Mouse (Mus musculus): ENCODE results near the gene Prex1. TPM values are rescaled to one million over a fixed set of nuclear protein-coding genes. Genes with fewer than 3 reads are reported as not detected.
A peak's percentile ranks its signal among the peaks of the same experiment; 100 is the strongest.

Gene Prex1
- polyA plus RNA-seq, 1 experiment from 2014 or later, result 32.7 TPM

DNA sequence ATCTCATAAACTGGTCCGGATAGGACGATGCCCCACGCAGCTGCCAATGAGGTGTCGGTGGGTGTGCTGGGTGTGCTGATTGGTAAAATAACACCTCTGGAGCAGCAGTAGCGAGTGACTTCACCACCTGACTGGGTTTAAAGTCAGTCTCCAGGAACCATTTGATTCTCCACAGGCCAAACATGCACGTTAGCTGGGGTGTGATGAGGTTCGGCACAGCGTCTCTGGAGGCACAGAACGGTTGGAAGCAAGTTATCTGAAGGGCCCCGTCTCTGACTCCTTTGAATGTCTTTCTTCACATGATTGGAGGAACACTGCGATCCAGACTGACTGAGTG, 159.5 kb downstream of the Prex1 start:
- Histone ChIP-seq H3K4me2 (no peak overlapping the region), H3K36me3 (ENCODE audit: poor library complexity, severe bottlenecking) (no peaks in the 10 kb centered on the region), H3K4me3 (no peak overlapping the region), H3K4me1 (peaks cover 53% of the 10 kb centered on the region), H3K9ac (no peak overlapping the region), H3K27me3 (peaks cover 8% of the 10 kb centered on the region; the same call in 1 of the 2 replicates), H3K27ac (no peak overlapping the region), H3K9me3 (replicated peaks) (no peaks in the 10 kb centered on the region)
- WGBS, result 81% methylated on average over 11 of the region's 11 CpGs
- ATAC-seq, result no peak

GRCm38 (mm10) chr2:166553502-166554168, 160.0 kb downstream of the Prex1 start:
- H3K9me3 ChIP-seq (replicated peaks), result no peaks in the 10 kb centered on the region
- peaks cover 55% of the 10 kb centered on the region for H3K4me1 ChIP-seq
- WGBS, result 40% methylated on average over 18 of the region's 18 CpGs
- no peak overlapping the region for H3K27ac ChIP-seq
- no peak overlapping the region for H3K4me2 ChIP-seq
- H3K27me3 ChIP-seq, result peaks cover 8% of the 10 kb centered on the region; the same call in 1 of the 2 replicates
- ATAC-seq, result no peak
- H3K36me3 ChIP-seq (ENCODE audit: poor library complexity, severe bottlenecking), result no peaks in the 10 kb centered on the region
- no peak overlapping the region for H3K4me3 ChIP-seq
- H3K9ac ChIP-seq, result no peak overlapping the region

- ATAC-seq, result no peak
- H3K27ac ChIP-seq, result no peak overlapping the region
- H3K36me3 ChIP-seq (ENCODE audit: poor library complexity, severe bottlenecking), result no peaks in the 10 kb centered on the region
- H3K4me2 ChIP-seq, result no peak overlapping the region
- no peaks in the 10 kb centered on the region for H3K9me3 ChIP-seq (replicated peaks)
- WGBS, result 21% methylated on average over 6 of the region's 6 CpGs
- peaks cover 45% of the 10 kb centered on the region for H3K4me1 ChIP-seq
- peaks cover 8% of the 10 kb centered on the region; the same call in 1 of the 2 replicates for H3K27me3 ChIP-seq
- no peak overlapping the region for H3K4me3 ChIP-seq
- H3K9ac ChIP-seq, result no peak overlapping the region
Observed at GRCm38 (mm10) chr2:166552657-166553056, 161.0 kb downstream of the Prex1 start.

- Histone ChIP-seq H3K4me1 (peaks cover 44% of the 10 kb centered on the region), H3K27me3 (peaks cover 11% of the 10 kb centered on the region; the same call in 1 of the 2 replicates), H3K27ac (peak overlapping the region; percentile 27; the same call in 1 of the 2 replicates), H3K4me2 (no peak overlapping the region), H3K9ac (no peak overlapping the region), H3K9me3 (replicated peaks) (no peaks in the 10 kb centered on the region), H3K36me3 (ENCODE audit: poor library complexity, severe bottlenecking) (no peaks in the 10 kb centered on the region), H3K4me3 (no peak overlapping the region)
- ATAC-seq, result no peak
- 19% methylated on average over 15 of the region's 15 CpGs for WGBS
Observed at GRCm38 (mm10) chr2:166551831-166552498, 161.7 kb downstream of the Prex1 start.

- WGBS, result 65% methylated on average over 8 of the region's 8 CpGs
- Histone ChIP-seq H3K36me3 (ENCODE audit: poor library complexity, severe bottlenecking) (no peaks in the 10 kb centered on the region), H3K9ac (0 out of 2 replicates have a peak overlapping the region, but pooled peaks have one; percentile 30), H3K4me1 (peaks cover 49% of the 10 kb centered on the region), H3K27me3 (peaks cover 15% of the 10 kb centered on the region; the same call in 1 of the 2 replicates), H3K4me2 (no peak overlapping the region), H3K27ac (peak overlapping the region; percentile 79), H3K9me3 (replicated peaks) (no peaks in the 10 kb centered on the region), H3K4me3 (no peak overlapping the region)
- ATAC-seq, result peak; percentile 78
Observed at GRCm38 (mm10) chr2:166549871-166550270, 163.8 kb downstream of the Prex1 start.

DNA sequence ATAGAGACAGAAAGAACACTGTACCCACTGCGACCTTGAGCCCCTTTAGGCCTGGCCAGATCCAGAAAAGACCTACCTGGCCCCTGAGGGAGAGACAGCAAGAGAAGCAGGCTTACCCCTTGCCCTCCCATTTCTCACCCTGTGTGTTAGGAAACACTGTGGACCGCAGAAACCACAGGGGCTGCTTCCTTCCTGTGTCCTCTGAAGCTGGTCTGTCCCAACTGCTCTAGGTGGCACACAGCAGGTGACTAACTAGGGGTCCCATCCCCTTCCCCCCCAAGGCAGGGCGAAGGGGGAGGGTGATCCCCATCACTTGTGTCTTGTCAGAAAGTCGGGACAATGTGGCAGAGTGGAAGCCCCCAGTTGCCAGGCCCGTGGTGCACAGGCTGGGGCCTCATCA, 164.6 kb downstream of the Prex1 start:
- H3K4me2 ChIP-seq, result no peak overlapping the region
- H3K27me3 ChIP-seq, result peaks cover 17% of the 10 kb centered on the region
- no peaks in the 10 kb centered on the region for H3K9me3 ChIP-seq (replicated peaks)
- H3K9ac ChIP-seq, result no peak overlapping the region
- ATAC-seq, result no peak
- no peaks in the 10 kb centered on the region for H3K36me3 ChIP-seq (ENCODE audit: poor library complexity, severe bottlenecking)
- H3K27ac ChIP-seq, result no peak overlapping the region; the same call in 1 of the 2 replicates
- H3K4me1 ChIP-seq, result peaks cover 49% of the 10 kb centered on the region
- 82% methylated on average over 5 of the region's 5 CpGs for WGBS
- no peak overlapping the region for H3K4me3 ChIP-seq

DNA sequence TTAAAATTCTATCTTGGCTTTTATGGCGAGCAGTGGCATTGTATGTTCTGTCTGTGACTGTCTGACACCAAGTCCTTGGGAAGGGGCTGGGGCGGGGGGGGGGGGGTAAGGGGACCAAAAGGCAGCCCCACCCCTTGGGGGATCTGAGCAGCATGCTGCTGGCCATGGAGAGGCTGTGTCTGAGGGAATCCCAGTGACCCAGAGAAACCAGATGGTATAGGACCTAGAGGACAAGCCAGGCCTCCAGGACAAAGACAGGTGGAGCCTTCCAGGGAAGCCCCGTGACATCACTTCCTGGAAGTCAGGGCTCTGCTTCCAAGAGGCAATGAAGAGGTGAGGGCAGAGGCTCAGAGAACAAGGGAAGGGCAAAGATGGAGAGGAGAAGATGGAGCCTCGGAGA, 168.1 kb downstream of the Prex1 start:
- Histone ChIP-seq H3K36me3 (ENCODE audit: poor library complexity, severe bottlenecking) (no peaks in the 10 kb centered on the region), H3K4me1 (peaks cover 38% of the 10 kb centered on the region), H3K4me3 (no peak overlapping the region), H3K9ac (no peak overlapping the region), H3K4me2 (no peak overlapping the region), H3K27ac (no peak overlapping the region), H3K27me3 (peaks cover 23% of the 10 kb centered on the region), H3K9me3 (replicated peaks) (no peaks in the 10 kb centered on the region)
- 71% methylated on average over 4 of the region's 4 CpGs for WGBS
- no peak for ATAC-seq

- Histone ChIP-seq H3K27ac (no peak overlapping the region), H3K4me1 (peaks cover 29% of the 10 kb centered on the region), H3K27me3 (peaks cover 23% of the 10 kb centered on the region), H3K9ac (no peak overlapping the region), H3K9me3 (replicated peaks) (no peaks in the 10 kb centered on the region), H3K4me3 (no peak overlapping the region), H3K4me2 (no peak overlapping the region), H3K36me3 (ENCODE audit: poor library complexity, severe bottlenecking) (no peaks in the 10 kb centered on the region)
- no peak for ATAC-seq
- WGBS, result 61% methylated on average over 7 of the region's 7 CpGs
Observed at GRCm38 (mm10) chr2:166544575-166545251, 168.9 kb downstream of the Prex1 start.

- no peak overlapping the region for H3K27ac ChIP-seq
Observed at GRCm38 (mm10) chr2:166541112-166541928, 172.3 kb downstream of the Prex1 start.

DNA sequence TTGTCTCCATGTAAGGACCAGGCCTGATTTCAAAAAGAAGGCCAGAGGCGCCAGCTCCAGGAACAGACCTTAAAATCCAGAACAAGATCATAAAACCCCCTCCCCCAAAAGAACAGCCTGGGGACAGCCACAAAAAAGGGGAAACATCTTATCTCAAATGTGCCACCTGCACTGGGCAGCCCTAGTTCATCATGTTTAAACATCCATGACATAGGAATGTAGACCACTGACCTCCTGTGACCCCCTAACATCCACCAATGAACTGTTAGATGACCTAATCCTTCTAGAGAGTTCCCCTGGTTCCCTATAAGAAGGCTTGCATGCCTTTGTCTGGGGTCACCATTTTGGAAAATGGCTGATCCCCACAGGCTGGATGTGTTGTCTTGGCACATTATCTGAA, 173.4 kb downstream of the Prex1 start:
- Histone ChIP-seq H3K9ac (no peak overlapping the region), H3K36me3 (ENCODE audit: poor library complexity, severe bottlenecking) (no peaks in the 10 kb centered on the region), H3K4me2 (no peak overlapping the region), H3K27ac (no peak overlapping the region), H3K4me1 (peaks cover 15% of the 10 kb centered on the region), H3K9me3 (replicated peaks) (no peaks in the 10 kb centered on the region), H3K4me3 (no peak overlapping the region), H3K27me3 (peaks cover 22% of the 10 kb centered on the region)
- no peak for ATAC-seq
- 93% methylated on average over 1 of the region's 1 CpGs for WGBS

More at GRCm38 (mm10) chr2:166541112-166541928, 172.3 kb downstream of the Prex1 start:
- Histone ChIP-seq H3K4me1 (peaks cover 20% of the 10 kb centered on the region), H3K9me3 (replicated peaks) (no peaks in the 10 kb centered on the region), H3K4me2 (0 out of 2 replicates have a peak overlapping the region, but pooled peaks have one; percentile 15), H3K4me3 (no peak overlapping the region), H3K27me3 (peaks cover 22% of the 10 kb centered on the region), H3K36me3 (ENCODE audit: poor library complexity, severe bottlenecking) (no peaks in the 10 kb centered on the region), H3K9ac (peak overlapping the region; percentile 27; the same call in 1 of the 2 replicates)
- ATAC-seq, result 0 out of 2 replicates have a peak, but pooled peaks have one; percentile 57
- whole genome bisulfite sequencing, result 15% methylated on average over 11 of the region's 11 CpGs

DNA sequence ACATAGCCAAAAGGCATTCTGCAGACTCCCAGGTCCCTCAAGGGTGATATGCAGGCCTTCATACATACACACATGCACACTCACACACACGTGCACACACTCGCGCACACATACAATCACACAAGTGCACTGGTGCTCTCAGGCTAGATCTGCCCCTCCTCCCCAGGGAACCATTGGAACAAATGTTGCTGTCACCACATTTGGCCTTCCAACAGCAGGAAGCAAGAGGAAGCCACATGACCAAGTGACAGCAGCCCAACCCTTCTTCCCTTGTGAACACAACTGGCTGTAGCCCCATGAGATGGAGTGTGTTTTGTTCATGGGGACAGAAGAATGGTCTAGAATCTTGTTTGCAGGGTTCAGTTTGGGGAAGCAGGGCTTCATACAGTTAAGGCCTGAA, 176.7 kb downstream of the Prex1 start:
- 93% methylated on average over 3 of the region's 3 CpGs for WGBS
- H3K4me2 ChIP-seq, result no peak overlapping the region

More for the DNA sequence above, 176.7 kb downstream of the Prex1 start:
- no peaks in the 10 kb centered on the region for H3K36me3 ChIP-seq (ENCODE audit: poor library complexity, severe bottlenecking)
- no peak overlapping the region for H3K9ac ChIP-seq
- no peak overlapping the region for H3K4me3 ChIP-seq
- no peaks in the 10 kb centered on the region for H3K9me3 ChIP-seq (replicated peaks)
- ATAC-seq, result no peak
- no peak overlapping the region for H3K27ac ChIP-seq
- peaks cover 10% of the 10 kb centered on the region for H3K27me3 ChIP-seq
- peaks cover 13% of the 10 kb centered on the region for H3K4me1 ChIP-seq

All from forebrain, embryonic 13.5 days (tissue).